Mouse (Mus musculus): Measurements from ENCODE around the gene Gabrg1.

Gene Gabrg1

DNA sequence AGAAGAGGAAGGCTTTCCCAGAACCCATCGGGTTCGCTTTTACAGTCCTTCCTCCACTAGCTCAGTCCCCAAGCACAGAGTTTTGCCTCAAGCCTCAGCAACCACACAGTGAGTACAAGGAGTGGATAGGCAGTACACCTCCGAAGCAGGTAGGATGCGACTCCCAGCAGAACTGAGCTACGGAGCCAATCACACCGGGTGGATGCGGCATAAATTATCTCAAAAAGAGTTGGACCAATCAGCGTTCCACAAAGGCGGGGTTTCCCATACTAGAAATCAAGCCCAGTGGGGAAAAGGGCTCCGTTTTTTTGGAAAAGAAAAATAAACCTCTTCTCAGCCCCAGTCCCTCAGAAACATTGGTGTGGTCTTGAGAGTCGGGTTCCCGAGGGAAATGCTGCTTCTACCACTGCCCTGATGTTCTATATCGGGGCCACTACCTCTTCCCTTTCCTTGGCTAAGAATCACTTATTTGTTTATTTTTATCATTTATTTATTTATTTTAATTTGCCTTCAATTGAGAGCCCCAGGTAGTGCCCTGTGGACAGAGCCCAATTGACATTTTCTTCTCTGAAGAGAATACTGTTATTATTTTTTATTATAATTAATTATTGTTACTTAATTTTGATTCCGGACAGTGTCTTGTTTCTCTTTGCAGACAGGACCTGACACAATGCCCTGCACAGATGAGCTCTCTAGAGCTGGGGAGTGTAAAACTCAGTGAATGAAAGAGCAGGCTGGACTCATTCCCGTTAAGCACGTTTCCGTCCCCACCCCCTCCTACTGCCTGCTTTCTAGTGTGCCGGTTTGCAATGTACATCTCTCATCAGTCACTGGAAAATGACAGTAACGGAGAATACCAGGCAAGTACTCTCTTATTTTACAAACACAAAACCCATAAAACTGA lies at the start of gene Gabrg1:
Gene Gabrg1 (minus strand): TSS at position 426 of the 904 bp plus-strand sequence.
- no peak for DNase-seq (ENCODE audit: low read depth in 2 of 2, low spot score in 2 of 2)

DNA sequence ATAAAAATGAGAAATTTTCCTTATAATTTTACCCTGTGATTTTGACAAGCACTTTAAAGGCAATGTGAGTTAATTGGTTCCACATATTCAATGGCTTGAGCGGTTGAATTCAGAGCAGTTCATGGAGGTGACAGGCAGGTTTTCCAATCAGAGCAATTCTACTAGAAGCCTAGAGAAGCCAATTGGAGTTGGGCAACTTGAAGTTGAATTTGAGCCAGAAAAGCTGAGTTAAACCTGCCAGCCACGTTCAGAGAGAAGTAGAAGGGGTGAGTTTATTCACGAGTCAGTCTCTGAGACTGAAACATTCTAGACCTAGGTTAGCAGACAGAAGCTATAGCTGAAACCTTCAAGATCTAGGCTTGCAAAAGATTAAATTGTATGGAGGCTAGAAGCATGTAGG lies 41.6 kb upstream of the Gabrg1 start:
- no peak for DNase-seq (ENCODE audit: low read depth in 2 of 2, low spot score in 2 of 2)

DNA sequence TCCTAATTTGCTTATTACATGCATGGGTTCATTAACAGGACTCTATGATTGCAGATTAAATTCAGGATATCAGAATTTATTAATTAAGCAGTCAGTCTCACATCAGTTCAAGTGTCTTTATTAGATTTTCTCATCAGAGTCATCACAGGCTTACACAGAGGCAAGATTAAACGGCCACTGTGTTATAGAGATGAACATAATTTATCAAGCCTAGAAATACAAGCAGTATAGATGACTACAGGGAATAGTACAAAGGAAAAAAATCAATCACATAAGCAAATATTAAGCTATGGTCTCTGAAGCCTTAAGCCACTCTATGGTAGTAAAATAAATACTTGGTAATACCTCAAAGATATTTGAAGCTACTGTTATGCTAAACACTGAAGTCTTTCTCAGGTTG lies 27.7 kb upstream of the Gabrg1 start:
- no peak for DNase-seq (ENCODE audit: low read depth in 2 of 2, low spot score in 2 of 2)

DNA sequence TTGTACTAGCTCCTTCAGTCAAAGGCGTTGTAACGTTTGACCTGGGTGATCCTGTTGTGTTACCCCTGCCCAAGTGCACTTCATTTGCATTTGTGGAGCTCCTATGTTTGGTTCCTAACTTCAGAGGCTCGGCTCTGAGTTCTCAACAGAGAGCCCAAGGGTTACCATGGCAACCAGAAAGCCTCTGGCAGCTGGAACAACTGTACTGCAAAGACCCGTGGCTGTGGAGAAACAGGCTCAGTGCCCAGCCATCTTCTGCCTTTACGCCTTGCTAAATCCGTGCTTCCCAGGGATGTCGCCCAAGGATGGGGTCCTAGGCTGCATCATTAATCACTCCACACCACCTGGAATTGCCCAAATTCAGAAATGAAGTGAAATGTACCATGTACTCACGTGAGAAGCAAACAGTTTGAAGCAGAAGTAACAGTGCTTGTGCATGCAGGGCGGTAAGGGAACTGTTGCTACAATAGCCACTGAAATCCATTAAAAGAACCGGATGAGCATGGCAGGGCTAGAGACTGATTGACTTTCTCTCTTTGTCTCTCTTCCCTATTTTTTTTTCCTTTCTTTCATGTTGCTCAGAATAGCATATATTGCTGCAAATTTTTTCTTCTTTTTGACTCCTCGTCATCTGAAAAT lies 798 bp upstream of the Gabrg1 start:
- no peak for DNase-seq (ENCODE audit: low read depth in 2 of 2, low spot score in 2 of 2)

DNA sequence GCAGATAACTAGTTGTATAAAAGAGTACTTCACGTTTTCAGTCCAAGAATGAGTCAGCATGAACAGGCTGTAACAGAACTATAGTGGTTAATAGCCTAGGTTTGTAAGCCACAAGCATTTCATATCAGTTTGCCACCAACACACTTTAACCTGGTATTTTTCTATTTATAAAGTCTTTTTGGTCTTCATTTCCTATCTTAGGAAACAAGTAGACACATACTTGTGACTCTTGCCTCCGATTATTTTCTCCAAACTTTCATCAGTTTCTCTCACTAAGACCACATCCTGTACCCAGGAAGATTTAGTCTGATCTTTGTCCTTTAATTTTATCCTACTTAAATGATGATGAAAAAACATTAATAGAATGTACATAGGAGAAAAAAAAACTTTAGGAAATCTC lies 23.7 kb downstream of the Gabrg1 start:
- no peak for DNase-seq (ENCODE audit: low read depth in 2 of 2, low spot score in 2 of 2)

DNA sequence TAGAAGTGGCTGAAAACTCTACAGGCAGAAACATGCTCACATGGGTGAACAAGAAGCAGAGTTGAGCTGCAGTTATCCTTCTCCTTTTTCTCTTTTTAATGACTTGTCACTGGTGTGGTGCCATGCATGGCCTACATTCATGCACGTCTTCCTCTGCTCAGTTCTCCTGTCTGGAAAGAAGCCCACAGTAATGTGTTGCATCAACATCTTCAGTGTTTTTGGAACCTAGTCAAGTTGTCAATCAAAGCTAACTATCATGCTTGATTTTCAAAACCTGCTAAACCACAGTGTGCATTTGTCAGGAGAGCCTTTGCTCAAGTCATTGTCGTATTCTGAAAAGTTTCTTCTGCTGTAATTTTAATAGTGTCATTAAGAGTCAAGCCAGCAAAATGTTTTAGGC lies 106.3 kb downstream of the Gabrg1 start:
- DNase-seq (ENCODE audit: low read depth in 2 of 2, low spot score in 2 of 2): no peak

DNA sequence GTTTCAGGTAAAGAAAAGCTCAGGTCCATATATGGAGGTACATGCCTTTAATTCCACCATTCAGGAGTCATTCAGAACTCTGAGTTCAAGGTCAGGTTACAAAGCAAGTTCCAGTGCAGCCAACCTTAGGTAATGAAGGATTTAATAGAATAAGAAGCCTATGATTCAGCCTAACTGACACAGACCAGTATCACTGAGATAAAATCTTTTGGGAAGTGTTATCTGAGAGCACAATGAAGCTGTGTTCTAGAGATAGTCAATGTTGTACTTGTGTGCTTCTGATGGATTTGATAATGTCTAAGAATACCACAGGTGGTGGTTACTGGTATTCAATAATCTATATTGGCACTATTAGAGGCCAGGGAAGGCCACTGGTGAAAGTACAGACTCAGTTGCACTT lies 138.1 kb downstream of the Gabrg1 start:
- no peak for DNase-seq (ENCODE audit: low read depth in 2 of 2, low spot score in 2 of 2)

Measured in CD8-positive naive resting alpha-beta T cell, adult 2 months (primary cell).